Comparison of ENCODE assay signal across 35 mouse cellular contexts in genomic region chr1:96450852-96451251, GRCm38 (mm10).
"Had no signal": no experiment of that assay in that cellular context is flagged by ENCODE, and none has a peak within 500 bp of the region (broad histone marks: within the 10 kb centered on the region; RNA-seq: fewer than 3 reads in every experiment).

No protein-coding gene starts in this region.

- H3K4me2 ChIP-seq: heart, embryonic 11.5 days; heart, embryonic 12.5 days; heart, embryonic 13.5 days; heart, embryonic 15.5 days; hindbrain, embryonic 12.5 days; hindbrain, embryonic 13.5 days; hindbrain, embryonic 14.5 days; hindbrain, embryonic 15.5 days; intestine, embryonic 15.5 days; kidney, embryonic 15.5 days had no signal

- H3K27me3 ChIP-seq: heart, embryonic 12.5 days; heart, embryonic 13.5 days; heart, embryonic 15.5 days; hindbrain, embryonic 12.5 days; hindbrain, embryonic 13.5 days; hindbrain, embryonic 15.5 days; intestine, embryonic 15.5 days; kidney, embryonic 15.5 days had no signal

- DNase-seq: heart, postnatal 10 days; heart, postnatal 14 days; heart, postnatal 4 days; kidney, adult 11 months; kidney, adult 18-20 months; kidney, adult 2 months; kidney, adult 8-10 months; kidney, adult 9 months; kidney, postnatal 10 days; kidney, postnatal 14 days; kidney, postnatal 25 days; kidney, postnatal 36 days; kidney, postnatal 4 days; layer of hippocampus, adult 9-11 months; layer of hippocampus, postnatal 36 days had no signal

- H3K9ac ChIP-seq: heart, embryonic 12.5 days; heart, embryonic 13.5 days; heart, embryonic 15.5 days; hindbrain, embryonic 12.5 days; hindbrain, embryonic 13.5 days; hindbrain, embryonic 14.5 days; hindbrain, embryonic 15.5 days; intestine, embryonic 15.5 days; kidney, embryonic 15.5 days had no signal

- ATAC-seq: hindbrain, embryonic 16.5 days; hindbrain, postnatal 0 days; inflammation-experienced regulatory T-cells, adult 6 months; intestine, embryonic 15.5 days; intestine, embryonic 16.5 days; intestine, postnatal 0 days had no signal

- H3K4me3 ChIP-seq: heart, embryonic 10.5 days; heart, embryonic 12.5 days; heart, embryonic 13.5 days; heart, embryonic 15.5 days; hindbrain, embryonic 10.5 days; hindbrain, embryonic 12.5 days; hindbrain, embryonic 13.5 days; hindbrain, embryonic 15.5 days; intestine, embryonic 15.5 days; kidney, embryonic 15.5 days; layer of hippocampus, adult 2 months; left cerebral cortex, adult 2 months had no signal

- H3K36me3 ChIP-seq: heart, embryonic 10.5 days; heart, embryonic 12.5 days; heart, embryonic 13.5 days; heart, embryonic 15.5 days; hindbrain, embryonic 10.5 days; hindbrain, embryonic 12.5 days; hindbrain, embryonic 13.5 days; hindbrain, embryonic 15.5 days; intestine, embryonic 15.5 days; kidney, embryonic 15.5 days had no signal

- H3K4me1 ChIP-seq: heart, embryonic 10.5 days; heart, embryonic 12.5 days; heart, embryonic 13.5 days; heart, embryonic 15.5 days; hindbrain, embryonic 10.5 days; hindbrain, embryonic 12.5 days; hindbrain, embryonic 13.5 days; hindbrain, embryonic 15.5 days; intestine, embryonic 15.5 days; kidney, embryonic 15.5 days had no signal

- H3K27ac ChIP-seq: heart, embryonic 10.5 days; heart, embryonic 13.5 days; heart, embryonic 15.5 days; hindbrain, embryonic 10.5 days; hindbrain, embryonic 12.5 days; hindbrain, embryonic 13.5 days; hindbrain, embryonic 14.5 days; hindbrain, embryonic 15.5 days; hindbrain, postnatal 0 days; intestine, embryonic 15.5 days; kidney, embryonic 15.5 days; kidney, postnatal 0 days; layer of hippocampus, adult 2 months; left cerebral cortex, adult 2 months had no signal

- H3K9me3 ChIP-seq: heart, embryonic 10.5 days; heart, embryonic 12.5 days; heart, embryonic 13.5 days; heart, embryonic 15.5 days; hindbrain, embryonic 10.5 days; hindbrain, embryonic 12.5 days; hindbrain, embryonic 13.5 days; intestine, embryonic 15.5 days; kidney, embryonic 15.5 days had no signal
